Mouse (Mus musculus): ENCODE data around the gene Styxl1.

Gene Styxl1

DNA sequence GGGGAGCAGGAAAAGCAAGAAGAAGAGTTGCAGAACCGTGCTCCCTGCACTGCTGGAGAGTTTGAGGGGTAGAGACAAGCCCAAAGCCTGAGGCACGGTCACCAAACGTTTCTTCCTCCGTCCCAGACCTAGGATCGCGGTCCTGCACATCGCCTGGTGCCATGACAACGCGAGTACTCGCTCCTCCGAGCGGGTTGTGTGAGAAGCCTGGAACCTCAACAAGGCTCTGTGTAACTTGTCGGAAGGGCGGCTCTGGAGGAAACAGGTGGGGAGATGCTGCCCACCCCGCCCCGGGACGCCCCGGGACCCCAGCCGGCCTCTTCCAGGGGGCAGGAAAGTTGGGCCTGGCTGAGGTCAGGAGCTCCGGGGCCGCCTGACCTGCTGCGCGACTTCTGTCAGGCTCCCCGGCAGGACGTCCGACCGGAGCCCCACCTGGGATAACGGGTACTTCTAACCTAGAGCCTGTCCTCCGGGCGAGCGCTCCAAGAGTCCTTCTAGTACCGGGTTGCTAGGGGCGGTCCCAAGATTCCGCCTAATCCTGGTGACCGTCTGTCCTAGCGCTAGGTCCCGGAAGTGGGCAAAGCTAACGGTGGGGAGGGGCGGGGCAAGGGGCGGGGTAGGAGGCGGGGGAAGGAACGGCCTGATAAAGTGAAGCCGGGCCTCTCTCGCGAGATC lies at the start of gene Styxl1:
Styxl1 (minus strand) TSS at position 590 of the 675 bp plus-strand sequence.
- no peak for DNase-seq (ENCODE audit: low read depth, low spot score)

DNA sequence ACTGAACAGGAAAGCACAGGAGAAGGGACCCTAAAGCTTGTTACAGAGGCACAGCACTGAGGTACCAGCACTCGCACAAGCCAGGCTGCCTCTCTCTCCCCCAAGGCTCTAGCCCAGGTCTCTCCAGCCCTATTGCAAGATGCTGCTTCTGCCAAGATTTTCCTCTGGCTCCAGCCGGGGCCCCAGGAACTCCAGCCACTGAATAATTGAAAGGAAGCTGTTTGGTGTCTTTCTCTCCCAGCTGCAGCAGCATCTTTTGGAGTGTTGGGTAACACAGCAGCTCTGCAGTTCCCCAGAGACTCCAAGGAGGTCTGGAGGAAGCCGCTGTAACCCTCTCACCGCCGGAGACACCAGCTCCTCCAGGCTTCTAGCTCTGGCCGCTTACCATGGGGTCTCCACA lies 48.0 kb upstream of the Styxl1 start:
- DNase-seq (ENCODE audit: low read depth, low spot score) = no peak

DNA sequence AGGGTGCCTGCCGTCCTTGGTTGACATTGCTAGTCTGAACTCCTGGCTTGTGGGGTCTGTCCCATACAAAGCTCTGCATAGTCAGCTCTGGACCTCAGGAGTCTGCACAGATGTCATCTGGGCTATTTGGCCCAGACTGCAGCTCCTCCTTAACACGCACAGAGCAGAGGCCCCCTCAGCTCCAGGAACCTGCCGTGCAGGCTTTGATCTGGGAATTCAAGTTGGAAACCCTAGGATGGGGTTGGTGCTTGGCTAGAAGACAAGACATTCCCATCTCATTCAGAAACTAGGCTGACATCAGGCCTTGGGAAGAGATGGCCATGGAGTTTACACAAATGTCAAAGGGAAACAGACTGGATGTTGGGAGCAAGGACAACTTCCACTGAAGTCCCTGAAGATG lies 46.3 kb upstream of the Styxl1 start:
- no peak for DNase-seq (ENCODE audit: low read depth, low spot score)

DNA sequence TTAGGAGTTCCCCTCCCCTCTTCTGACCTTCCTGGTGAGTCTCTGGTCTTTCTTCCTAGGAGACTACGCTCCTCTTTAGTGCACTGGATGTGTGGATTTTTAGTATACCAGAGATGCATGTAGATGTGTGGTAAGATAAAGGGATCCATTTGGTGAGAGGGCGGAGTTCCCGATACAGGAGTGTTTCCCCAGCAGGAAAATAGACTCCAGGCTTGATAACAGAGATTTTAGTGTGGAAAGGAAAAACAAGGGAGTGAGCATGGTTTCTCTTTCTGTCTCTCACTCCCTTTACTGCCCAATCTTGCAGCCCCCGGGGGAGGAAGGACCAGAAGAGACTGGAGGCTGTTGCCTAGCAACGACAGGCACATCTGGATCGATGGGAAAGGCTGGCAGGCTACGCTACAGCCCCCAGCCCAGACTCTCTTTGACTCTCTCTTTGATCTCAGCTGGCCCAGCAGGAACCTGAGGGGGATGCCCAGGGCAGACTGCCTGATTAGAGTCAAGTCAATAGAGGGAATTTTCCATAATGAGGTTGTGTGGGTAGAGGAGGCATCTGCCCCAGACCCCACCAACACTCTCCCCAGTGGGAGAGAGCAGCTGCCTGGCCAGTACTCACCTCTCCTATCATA lies 44.2 kb upstream of the Styxl1 start:
- DNase-seq (ENCODE audit: low read depth, low spot score) = no peak

DNA sequence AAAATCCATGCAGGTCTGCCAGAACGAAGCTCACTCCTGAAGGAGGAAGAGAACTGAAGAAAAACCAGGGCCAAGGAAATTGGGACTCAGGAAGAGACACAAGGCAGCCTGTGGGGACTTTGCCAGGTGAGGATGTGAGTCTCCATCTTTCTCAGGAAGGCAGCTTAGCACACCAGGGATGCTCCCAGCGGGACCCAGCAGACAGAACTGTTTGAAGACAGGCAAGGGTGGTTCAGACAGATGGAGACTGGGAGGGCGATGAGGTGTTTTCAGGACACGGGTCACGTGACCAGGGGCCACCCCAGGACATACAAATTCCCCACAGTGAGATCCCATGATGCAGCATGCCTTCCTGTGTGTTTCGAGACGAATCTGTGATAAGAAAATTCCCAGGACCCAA lies 40.3 kb upstream of the Styxl1 start:
- no peak for DNase-seq (ENCODE audit: low read depth, low spot score)

DNA sequence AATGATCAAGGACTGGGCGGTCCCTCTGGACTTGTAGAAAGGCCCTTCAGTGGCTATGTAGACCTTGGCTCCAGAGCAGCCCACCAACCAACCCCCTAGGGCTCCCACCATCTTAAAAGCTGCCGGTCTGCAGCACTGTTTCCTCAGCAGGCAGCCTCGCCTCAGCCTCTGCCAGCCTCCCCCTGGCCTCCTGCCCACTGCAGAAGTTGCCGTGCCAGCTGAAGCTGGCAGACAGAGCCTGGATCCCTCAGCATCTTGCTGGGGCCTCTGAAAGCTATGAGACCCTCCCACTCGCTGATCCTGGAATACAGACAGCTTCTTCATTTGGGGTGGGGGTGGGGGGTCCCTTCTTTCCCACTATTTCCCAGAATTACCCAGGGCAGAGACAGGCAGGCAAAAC lies 34.8 kb upstream of the Styxl1 start:
- DNase-seq (ENCODE audit: low read depth, low spot score) = no peak

DNA sequence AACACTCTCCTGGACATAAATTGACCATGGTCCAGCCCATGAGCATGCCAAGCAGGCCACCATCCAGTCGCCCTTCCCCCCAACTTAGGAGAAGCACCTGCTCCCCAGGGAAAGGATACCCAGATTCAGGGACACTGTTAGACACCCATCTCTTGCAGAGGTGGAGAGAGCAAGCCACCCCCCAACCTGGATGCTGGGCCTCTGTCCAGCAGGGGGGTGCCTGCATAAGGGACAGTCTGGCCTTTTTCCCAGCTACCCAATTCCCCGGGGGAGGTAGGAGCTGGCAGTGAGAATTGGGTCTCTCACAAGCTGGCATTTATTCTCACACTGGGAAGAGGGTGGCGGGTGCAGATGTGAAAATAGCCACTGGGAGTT lies 29.1 kb upstream of the Styxl1 start:
- DNase-seq (ENCODE audit: low read depth, low spot score) = no peak

DNA sequence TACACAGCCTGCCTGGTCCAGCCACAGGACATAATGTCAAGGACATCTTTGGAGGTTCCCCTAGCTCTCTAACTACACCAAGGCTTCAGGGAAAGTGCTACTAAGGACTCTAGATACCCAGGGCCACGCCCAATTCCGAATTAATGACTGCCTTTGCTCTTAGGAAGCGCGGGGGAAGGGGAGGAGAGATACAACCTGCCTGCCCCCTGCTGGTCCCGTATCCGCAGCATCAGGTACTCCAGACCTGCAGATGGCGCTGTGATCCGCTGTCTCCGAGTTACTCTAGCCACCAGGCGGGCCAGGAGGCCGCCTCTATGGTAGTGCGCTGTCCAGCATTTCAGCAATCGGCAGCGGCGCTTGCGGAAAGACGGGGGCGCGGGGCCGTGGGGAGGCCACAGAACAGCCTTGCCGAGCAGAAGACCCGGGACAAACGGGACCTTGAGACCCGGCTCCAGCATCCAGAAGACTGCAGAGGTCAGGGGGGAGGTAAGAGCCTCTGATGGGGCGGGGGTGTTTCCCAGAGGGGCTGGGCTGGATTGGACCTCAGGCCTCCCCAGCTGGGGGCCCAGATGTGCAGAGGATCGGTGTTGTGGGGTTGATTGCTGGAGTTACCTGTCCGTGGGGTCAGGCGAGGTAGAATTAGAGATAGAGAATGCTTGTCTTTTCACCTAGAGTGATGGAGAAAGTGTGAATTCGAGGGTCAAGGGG lies 28.5 kb upstream of the Styxl1 start, which contains the start of gene Srrm3:
Srrm3 (plus strand) TSS at position 336 of the 708 bp plus-strand sequence.
- peak; percentile 87 for DNase-seq (ENCODE audit: low read depth, low spot score)

DNA sequence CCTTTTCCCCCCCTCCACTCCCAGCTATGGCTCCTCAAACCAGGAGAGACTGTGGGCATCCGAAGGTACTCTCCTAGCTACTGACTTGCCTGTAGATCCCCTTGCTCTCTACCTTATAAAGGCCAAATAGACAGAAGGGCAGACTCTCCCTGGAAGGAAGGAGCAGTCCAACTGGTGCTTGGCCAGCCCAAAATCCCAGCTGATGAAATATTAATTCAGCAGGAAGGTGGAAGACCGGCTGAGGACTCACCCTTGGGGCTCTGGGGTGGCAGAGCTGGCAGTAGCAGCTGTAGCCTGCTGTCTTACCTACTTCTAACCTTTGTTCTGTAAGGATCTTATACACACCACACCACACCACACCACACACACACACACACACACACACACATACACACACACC lies 26.6 kb upstream of the Styxl1 start:
- no peak for DNase-seq (ENCODE audit: low read depth, low spot score)

DNA sequence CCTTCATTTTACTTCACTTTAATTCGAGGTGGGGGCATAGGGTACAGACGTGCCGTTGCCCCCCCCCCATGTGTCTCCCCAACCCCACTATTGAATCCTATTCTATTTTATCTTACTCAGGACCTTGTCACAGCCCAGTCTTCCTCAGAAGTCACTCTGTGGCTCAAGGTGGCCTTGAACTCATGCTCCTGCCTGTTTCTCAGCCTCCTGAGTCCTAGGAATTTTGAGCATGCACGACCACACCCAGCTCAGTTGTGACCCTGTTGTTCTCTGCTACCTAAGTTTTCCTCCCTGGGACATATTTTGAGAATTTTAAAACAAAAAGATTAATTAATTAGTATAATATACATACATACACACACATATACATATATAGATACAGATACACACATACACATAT lies 25.5 kb upstream of the Styxl1 start:
- DNase-seq (ENCODE audit: low read depth, low spot score) = no peak

DNA sequence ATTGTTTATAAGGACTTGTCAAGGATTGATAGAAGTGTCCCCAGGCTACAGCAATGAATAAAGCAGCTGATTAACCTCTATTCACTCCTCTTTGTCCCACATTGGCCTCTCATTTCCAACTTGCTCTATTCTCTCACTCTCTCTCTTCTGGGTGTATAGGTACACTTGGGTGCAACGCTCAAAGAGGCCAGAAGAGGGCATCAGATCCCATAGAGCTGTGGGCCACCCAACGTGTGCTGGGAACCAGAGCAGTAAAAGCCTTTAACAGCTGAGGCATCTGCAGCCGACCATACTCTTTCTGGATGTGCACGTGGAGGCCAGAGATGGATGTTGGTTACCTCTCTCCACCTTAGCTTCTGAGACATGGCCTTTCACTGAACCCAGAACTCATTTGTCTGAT lies 24.9 kb upstream of the Styxl1 start:
- DNase-seq (ENCODE audit: low read depth, low spot score) = no peak

DNA sequence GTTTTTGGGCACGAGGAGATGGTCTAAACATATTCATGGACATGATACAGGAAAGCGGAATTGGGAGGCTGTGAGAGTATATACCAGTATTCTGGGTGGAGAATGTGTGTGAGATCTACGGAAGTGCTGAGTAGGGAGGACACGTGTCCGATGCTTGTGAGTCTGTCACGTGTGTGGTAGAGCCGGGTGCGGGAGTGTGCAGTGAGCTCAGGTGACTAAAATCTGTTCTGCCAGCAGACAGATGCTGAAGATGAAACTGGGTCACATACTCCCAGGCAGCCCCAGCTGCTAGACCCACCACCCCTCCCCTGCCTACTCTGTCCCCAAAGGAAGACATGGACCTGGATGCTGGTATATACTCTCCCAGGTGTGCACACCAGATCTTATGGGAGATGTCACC lies 24.5 kb upstream of the Styxl1 start:
- no peak for DNase-seq (ENCODE audit: low read depth, low spot score)

DNA sequence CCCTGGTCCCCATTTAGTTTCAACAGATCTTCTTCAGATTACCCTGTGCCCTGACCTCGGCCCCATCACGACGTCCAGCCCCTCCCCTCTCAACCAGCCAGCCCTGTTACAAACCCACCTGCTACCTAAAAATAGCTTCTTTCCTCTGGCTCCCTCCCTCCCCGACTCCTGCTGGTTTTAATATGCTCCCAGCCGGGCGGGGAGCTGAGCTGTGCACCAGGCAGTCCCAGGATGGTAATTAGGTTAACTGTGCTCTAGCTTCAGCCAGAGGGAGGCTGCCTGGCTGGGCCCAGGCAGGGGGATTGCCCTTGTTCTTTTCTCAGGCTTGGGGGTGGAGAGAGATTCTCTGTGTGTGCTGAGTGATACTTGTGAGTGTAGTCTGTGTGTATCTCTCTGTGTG lies 22.7 kb upstream of the Styxl1 start:
- DNase-seq (ENCODE audit: low read depth, low spot score) = no peak

DNA sequence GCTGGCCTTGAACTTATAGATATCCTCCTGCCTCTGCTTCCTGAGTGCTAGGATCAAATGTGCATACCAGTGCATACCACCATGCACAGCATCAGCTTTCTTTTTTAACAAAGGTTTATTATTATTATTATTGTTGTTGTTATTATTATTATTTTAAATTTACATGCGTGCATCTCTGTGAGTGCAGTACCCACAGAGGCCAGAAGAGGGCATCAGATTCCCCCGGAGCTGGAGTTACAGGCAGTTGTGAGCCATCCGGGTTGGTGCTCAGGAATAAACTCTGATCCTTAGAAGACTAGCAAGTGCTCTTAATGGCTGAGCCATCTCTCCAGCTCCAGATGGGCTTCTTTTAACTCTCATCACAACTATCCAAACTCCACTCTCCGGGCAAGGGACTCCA lies 21.6 kb upstream of the Styxl1 start:
- DNase-seq (ENCODE audit: low read depth, low spot score) = no peak

DNA sequence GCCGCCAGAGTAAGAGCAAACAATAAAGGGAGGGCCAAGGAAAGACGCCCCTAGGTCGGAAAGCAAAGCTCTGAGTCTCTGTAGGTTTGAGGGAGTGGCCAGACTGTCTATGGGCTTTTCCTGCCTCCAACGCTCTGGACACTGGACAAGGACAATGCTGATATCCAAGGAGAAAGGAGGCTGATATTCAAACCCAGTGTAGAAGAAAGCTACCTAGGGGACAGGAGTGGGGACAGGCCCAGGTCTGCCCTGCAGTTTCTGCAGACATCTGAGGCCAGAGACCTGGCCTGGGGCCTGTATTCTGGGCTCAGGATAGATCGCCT lies 16.6 kb upstream of the Styxl1 start:
- no peak for DNase-seq (ENCODE audit: low read depth, low spot score)

DNA sequence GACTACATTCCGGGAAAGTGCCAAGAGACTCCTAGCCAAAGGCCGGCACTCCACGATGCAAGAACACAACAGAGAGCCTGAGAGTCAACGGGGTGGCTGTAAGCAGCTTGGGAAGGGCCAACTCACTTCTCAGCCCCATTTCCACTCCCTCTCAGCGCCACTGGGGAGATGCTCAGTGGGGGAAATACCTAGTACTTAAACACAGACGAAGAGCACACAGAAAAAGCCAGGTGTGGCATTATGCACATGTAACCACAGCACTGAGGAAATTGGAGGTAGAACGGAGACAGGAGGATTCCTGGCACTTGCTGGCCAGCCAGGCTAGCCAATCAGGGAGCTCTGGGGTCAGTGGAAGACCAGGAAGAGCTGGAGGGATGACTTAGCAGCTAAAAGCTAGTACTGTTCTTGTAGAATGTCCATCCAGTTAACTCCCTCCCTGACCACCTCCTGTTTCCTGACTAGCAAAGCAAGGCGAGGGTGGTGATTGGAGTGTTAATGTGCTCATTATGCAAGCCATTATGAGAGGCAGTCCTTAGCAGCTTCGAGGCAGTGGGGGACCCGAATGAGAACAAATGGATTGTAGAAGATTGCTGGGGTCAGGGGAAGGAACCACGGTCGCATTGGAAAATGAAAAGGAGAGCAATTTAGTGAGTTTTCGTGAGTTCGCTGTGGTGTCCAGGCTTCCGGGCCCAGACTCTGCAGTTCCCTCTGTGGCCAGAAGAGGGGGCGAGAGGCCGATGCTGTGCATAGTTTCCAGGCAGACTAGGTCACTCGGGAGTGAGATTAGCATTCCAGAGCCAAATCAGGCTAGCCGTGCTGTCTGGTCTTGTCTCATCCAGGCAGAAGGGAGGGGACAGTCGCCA lies 16.0 kb upstream of the Styxl1 start:
- peak; percentile 57 for DNase-seq (ENCODE audit: low read depth, low spot score)

DNA sequence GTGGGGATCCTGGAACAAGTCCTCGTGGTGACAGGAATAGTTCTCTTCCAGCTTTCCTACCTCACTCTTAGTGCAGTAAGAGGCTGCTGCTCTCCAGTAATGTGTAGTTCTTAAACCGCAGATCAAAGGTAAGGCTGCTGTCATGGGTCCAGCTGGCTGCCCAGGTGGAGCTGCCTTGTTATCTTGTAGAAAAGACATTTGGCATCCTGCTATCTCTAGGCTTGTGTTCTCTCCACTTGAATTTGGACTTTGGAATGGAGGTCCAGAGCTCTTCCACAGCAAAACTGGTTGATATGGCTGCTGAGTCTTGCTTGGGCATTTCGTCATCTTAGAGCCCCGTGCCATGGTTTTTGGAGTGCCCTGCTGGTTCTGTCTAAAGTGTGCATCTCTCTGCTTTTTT lies 4.7 kb upstream of the Styxl1 start:
- DNase-seq (ENCODE audit: low read depth, low spot score) = no peak

DNA sequence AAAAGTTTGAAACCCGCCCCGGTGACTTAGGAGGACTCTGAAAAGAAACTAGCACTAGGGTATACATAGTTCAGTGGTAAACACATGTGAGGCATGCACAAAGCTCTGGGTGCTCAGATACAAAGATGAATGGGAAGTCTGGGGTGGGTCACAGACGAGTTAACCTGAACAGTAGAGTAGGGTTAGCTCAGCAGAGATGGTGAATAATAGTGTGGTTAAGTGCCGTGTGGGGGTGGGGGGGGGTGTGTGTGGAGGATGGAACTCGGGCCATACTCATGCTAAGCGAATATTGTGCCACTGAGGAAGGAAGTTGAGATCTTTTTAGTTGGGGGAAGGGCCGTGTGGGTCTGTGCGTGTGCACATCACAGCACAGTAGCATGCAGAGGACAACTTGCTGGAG lies 2.1 kb upstream of the Styxl1 start:
- no peak for DNase-seq (ENCODE audit: low read depth, low spot score)

DNA sequence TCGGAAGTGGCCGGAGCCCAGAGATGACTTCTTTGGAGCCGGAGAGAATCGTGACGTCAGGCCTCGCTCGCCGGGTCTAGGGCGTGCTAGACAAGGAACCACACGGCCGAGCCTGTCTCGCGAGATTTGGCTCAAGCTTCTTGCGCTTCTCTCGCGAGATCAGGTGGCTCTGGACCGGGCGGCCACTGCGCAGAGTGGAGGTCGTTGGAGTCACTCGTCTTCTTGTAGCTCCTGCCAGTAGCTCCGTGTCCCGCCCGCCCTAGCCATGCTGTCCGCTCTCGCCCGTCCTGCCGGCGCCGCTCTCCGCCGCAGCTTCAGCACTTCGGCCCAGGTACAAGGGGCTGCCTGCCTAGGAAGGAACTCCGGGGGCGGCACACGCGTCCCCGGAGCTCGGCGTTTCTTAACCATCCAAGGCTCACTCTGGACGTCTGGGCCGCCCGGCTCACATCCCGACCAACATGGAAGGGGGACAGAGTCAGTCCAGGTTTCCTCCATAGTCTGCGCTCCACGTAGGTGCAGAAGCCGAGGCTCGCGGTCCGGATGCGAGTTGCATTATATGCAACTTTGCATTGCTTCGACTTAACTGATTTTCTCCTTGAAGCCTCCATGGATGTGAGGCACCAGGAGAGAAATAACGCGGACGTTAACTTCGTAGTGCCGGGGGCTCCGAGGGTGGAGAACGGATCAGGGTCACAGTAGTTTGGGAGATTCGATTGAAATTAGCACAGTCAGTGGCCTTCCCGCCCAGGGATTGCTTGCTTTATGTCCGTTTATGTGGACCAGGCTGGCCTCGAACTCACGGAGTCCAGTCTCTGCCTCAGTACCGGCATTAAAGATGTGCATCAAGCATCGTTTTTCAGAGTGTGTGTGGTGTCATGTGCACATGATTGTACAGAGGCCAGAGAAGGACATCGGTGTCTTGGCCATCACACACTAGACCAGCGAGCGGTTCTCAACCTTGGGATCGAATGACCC lies 573 bp upstream of the Styxl1 start, which contains the start of gene Mdh2:
Mdh2 (plus strand) TSS at position 10 of the 975 bp plus-strand sequence.
- DNase-seq (ENCODE audit: low read depth, low spot score) = peak; percentile 100

DNA sequence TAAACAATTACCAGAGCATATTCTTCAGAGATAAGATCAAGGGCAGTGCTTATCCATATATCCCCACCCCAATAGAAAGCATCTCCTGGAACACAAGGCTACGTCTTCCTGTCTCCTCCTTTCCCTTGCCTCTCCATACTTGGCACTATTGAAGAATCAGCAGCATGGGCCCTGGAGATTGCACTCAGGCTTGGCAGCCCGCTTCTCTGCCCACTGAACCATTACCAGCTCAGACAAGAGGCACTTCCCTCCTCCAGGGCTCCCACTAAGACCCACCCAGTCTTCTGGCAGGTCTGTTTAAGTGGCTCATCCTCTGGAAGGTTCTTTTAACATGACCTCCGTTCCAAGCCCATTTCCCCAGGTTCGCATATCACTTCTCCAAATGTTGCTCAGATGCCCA lies 1.6 kb downstream of the Styxl1 start:
- DNase-seq (ENCODE audit: low read depth, low spot score) = no peak

DNA sequence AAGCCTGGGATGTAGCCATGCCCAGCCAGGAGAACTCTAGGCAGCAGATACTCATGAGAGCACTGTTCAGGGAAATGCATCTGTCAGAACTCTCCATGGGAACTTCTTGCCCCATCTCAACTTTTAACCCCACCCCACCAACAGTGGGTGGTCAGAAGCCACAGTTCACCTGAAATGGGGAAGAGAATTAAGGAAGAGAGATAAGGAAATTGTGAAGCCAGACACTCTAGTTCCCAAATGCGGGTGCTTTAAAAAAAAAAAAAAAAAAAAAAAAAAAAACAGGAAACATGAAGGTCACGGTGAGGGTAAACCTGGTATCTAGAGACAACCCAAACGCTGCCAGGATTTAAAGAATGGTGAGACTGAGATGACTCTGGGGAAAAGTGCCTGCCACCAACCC lies 5.7 kb downstream of the Styxl1 start:
- no peak for DNase-seq (ENCODE audit: low read depth, low spot score)

Data from telencephalon, adult 2 months (tissue).